Mouse (Mus musculus) kidney, adult 2 months (tissue): ENCODE data around the gene Kdf1. TPM values are rescaled to one million over a fixed set of nuclear protein-coding genes. Genes with fewer than 3 reads are reported as not detected.

Experiments
- DNase-seq: peaks from one replicate; pipeline ENCODE4 v3.0.0; 2021
- H3K27ac ChIP-seq: fragments of 200-500 bp; 2 replicates; pipeline ENCODE4 v1.5.1; 2012; ENCODE audit warnings: low read depth, low read length, control low read depth, inconsistent platforms; ENCODE audit not compliant: insufficient read depth
- H3K27me3 ChIP-seq: fragments of 200-500 bp; replicated peaks from 2 replicates; pipeline ENCODE4 v1.6.1; 2012; ENCODE audit warnings: mild to moderate bottlenecking, moderate library complexity, low read length, inconsistent platforms; ENCODE audit not compliant: control insufficient read depth, insufficient read depth
- H3K36me3 ChIP-seq: fragments of 200-500 bp; 2 replicates; pipeline ENCODE4 v1.6.1; 2012; ENCODE audit warnings: mild to moderate bottlenecking, moderate library complexity, low read length, inconsistent platforms; ENCODE audit not compliant: control insufficient read depth, insufficient read depth
- H3K4me1 ChIP-seq: fragments of 200-500 bp; 2 replicates; pipeline ENCODE4 v1.6.1; 2011; ENCODE audit warnings: low read length; ENCODE audit not compliant: control insufficient read depth, insufficient read depth
- H3K4me3 ChIP-seq: fragments of 200-500 bp; 2 replicates; pipeline ENCODE4 v1.5.1; 2011; ENCODE audit warnings: mild to moderate bottlenecking, low read depth, low read length, control low read depth; ENCODE audit not compliant: insufficient read depth
- CTCF ChIP-seq: fragments of 200-500 bp; conservative IDR thresholded peaks from 2 replicates; pipeline ENCODE4 v1.5.1; 2011; ENCODE audit warnings: low read depth, mild to moderate bottlenecking, control low read depth, low read length, moderate library complexity, mixed read lengths; ENCODE audit not compliant: insufficient read depth, insufficient read length
- POLR2A ChIP-seq: fragments of 200-500 bp; IDR thresholded peaks from one replicate; pipeline ENCODE4 v1.6.1; 2011; ENCODE audit warnings: low read depth, low read length, control low read depth
- WGBS: fragments of 180-500 bp; shearing (Covaris S2); methylation state at CpG from one replicate; pipeline ENCODE4 v1.1.7; 2018; 5-methylcytosine and 5-hydroxymethylcytosine counted together
- polyA plus RNA-seq: library from polyadenylated mRNA; depleted of rRNA; stranded (reverse); fragments of >200 nt; gene quantifications from 2 replicates; pipeline ENCODE4 v1.2.3, GENCODE M21; 2012

Gene Kdf1
- polyA plus RNA-seq, 1 experiment, result 39.7 TPM

DNA sequence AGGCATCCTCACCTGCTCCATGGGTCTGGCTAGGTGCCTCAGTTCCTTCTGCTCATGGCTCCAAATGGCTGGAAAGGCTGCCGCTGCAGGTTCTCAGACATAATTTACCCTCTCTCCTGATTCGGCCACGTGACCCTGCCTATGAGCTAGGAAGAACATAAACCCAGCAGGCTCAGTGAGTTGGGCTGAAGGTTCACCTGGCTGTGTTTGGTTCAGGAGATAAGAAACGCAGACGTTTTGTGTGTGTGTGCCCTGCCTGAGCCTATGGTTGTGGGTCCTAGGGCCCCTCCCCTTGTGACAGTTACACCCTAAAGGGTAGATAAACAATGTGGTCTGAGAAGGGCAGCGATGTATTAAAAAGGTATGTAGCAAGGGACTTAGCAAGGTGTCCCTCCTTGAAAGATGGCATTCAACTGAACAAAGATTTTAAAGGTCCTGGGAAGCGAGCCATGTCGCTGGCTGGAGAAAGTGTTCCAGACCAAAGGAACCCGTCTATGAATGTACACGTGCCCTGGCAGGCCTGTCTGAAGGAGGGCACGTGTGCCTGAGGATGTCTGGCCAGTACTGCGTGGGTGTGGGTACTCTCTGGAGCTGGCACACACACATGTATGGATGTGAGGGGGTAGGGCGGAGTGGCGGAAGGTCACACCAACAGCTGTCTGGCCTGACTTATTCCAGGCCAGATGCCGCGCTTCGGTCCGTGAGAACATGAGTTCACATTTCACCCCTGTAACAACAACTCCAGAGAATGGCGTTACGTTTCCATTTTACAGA is 30.0 kb upstream of the Kdf1 start:
- WGBS, result 66% methylated on average over 20 of the region's 20 CpGs
- TF ChIP-seq CTCF, result no peak
- TF ChIP-seq POLR2A, result no peak
- Histone ChIP-seq H3K27ac (peak overlapping the region; percentile 7), H3K27me3 (no peaks in the 10 kb centered on the region), H3K4me1 (peaks cover 6% of the 10 kb centered on the region; the same call in 1 of the 2 replicates), H3K4me3 (no peak overlapping the region), H3K36me3 (no peaks in the 10 kb centered on the region)
- DNase-seq, result peak; percentile 42

DNA sequence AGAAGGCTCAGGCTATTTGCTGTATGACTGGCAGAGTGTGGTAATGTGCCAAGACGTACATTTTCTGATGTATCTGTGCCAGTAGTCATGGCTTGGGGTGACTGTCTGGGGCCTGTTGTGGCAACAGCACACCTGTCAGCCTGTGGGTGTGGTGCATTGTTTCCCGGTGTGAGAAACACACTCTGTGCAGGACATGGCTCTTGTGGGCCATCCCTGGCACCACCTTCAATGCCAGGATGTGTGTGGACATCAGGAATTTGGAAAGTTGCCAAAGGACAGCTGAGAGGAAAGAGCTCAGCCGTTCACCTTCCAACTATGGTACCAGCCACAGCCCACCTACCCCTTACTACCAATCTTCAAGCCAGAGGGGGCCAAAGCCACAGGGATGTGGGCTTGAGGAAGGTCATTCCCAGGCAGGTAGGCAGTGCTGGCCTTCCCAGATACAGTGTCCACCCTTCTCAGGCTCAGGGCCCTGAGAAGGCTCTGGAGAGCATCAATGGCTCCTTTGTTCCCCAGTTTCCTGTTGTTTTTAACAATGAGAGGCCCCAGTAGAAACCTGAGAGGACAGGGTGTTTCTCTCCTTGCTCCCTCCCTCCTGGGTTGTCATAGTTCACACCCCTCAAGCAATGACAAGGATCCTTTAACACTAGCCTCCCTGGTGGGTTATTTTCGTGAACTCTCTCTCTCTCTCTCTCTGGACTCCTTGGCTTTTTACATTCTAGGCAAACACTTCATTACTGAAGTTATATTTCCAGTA is 29.1 kb upstream of the Kdf1 start:
- TF ChIP-seq POLR2A, result no peak
- no peak for TF ChIP-seq CTCF
- no peak for DNase-seq
- Histone ChIP-seq H3K36me3 (no peaks in the 10 kb centered on the region), H3K27ac (peak overlapping the region; percentile 7; the same call in 1 of the 2 replicates), H3K4me1 (peaks cover 6% of the 10 kb centered on the region; the same call in 1 of the 2 replicates), H3K4me3 (no peak overlapping the region), H3K27me3 (no peaks in the 10 kb centered on the region)
- WGBS, result 65% methylated on average over 4 of the region's 4 CpGs

DNA sequence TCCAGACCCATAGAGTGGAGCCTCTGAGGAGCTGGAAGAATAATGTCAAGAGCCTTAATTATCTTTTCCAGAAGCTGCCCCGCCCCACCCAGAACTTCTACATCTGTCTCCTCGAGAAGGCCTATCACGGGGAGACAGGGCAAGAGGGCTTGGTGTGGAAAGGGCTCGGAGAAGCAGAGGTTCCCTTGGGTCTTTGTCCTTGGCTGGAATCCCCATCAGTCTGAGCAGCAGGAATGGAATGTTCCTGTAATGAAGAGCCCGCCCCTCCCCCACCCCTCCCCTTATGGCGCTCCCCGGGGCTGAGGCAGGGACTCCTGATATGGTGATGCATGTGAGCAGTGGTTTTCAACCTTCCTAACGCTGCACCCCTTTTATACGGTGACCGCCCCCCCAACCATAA is 27.0 kb upstream of the Kdf1 start:
- H3K4me3 ChIP-seq, result no peak overlapping the region
- TF ChIP-seq CTCF (no peak), POLR2A (no peak)
- 41% methylated on average over 10 of the region's 10 CpGs for WGBS

DNA sequence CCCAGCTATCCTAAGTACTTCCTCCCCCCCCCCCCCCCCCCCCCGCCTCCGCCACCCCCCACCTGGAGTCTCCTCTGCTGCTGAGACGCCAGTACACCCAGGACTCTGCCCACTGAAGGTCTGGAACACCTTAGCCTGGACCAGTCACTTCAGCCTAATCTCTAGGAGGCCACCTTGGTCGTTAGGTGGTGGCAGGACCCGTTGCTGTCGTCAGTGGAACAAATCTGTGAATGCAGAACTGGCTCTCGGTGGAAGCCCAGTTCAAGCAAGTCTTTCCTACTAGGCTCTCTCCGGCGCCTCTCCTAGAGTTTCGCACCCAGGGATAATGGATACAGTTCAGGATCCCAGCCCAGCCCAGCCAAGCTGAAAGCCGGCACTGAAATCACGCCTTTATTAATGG is 24.9 kb upstream of the Kdf1 start:
- no peak for TF ChIP-seq POLR2A
- no peak for TF ChIP-seq CTCF
- peak; percentile 41 for DNase-seq
- H3K36me3 ChIP-seq, result no peaks in the 10 kb centered on the region
- no peaks in the 10 kb centered on the region; the same call in 1 of the 2 replicates for H3K27me3 ChIP-seq
- 10% methylated on average over 11 of the region's 12 CpGs for WGBS
- H3K4me1 ChIP-seq, result peaks cover 6% of the 10 kb centered on the region; the same call in 1 of the 2 replicates
- peak overlapping the region; percentile 44 for H3K4me3 ChIP-seq
- H3K27ac ChIP-seq, result peak overlapping the region; percentile 79

More for the DNA sequence above, 27.0 kb upstream of the Kdf1 start:
- Histone ChIP-seq H3K4me1 (peaks cover 6% of the 10 kb centered on the region; the same call in 1 of the 2 replicates), H3K36me3 (no peaks in the 10 kb centered on the region), H3K27me3 (no peaks in the 10 kb centered on the region), H3K27ac (no peak overlapping the region)
- DNase-seq, result peak; percentile 44

DNA sequence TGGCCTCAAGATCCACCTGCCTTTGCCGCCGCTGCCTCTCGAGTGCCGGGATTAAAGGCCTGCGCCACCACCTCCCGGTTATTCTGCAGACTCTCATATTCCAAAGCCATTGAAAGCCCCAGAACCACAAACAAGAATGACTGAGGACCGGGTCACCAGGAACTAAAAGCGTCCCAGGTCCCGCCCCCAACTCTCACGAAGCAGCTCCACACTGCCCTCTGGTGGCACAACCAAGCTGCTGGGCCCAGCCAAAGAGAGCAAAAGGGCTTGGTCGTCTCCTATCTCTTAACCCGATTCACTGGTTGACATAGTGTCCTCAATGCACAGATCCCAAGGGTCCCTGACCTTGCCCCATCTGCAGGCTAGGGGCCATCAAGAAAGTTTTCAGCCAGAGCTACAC is 24.3 kb upstream of the Kdf1 start:
- H3K27me3 ChIP-seq, result no peaks in the 10 kb centered on the region; the same call in 1 of the 2 replicates
- peaks cover 6% of the 10 kb centered on the region; the same call in 1 of the 2 replicates for H3K4me1 ChIP-seq
- TF ChIP-seq CTCF, result peak; percentile 87
- no peak for TF ChIP-seq POLR2A
- peak overlapping the region; percentile 79 for H3K27ac ChIP-seq
- peak; percentile 94 for DNase-seq
- H3K36me3 ChIP-seq, result no peaks in the 10 kb centered on the region
- H3K4me3 ChIP-seq, result peak overlapping the region; percentile 44
- under 1% methylated on average over 12 of the region's 12 CpGs for WGBS

DNA sequence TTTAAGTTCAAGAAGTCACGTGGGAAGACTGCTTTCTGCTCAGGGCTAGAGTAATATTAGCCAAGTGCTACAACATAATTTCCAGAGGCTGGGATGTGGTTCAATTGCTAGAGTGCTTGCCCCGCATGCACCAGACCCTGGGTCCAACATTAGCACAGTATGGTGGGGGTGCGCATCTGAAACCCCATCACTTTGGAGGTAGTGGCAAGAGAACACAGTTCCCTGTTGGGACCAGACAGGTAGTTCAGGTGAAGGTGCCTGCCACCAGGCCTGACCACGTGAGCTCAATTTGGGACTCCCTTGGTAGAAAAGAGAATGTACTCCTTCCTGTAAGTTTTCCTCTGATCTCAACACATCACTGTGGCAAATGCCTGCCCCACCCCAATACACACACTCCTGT is 23.9 kb upstream of the Kdf1 start:
- Histone ChIP-seq H3K4me3 (no peak overlapping the region), H3K4me1 (peaks cover 6% of the 10 kb centered on the region; the same call in 1 of the 2 replicates), H3K27me3 (no peaks in the 10 kb centered on the region; the same call in 1 of the 2 replicates), H3K36me3 (no peaks in the 10 kb centered on the region), H3K27ac (no peak overlapping the region)
- WGBS, result 57% methylated on average over 4 of the region's 4 CpGs
- no peak for DNase-seq
- TF ChIP-seq POLR2A (no peak), CTCF (no peak)

DNA sequence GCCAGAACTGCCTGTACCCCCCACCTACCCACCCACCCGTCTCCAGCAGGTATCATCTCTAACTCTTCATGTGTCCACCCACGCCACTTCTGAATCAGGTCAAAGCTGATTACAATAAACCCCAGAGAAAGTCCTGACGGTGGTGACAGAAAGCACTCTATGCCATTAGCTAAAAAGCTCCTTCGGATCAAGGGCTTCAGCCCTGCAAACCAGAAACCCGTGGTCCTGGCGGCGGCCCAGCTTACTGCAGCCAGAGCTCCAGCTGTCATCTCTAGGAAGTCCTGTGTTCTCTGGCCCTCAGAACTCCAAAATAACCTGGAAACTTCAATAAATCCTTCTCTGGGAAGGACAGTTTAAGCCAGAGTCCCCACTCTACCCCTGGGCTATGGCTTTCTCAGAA is 23.1 kb upstream of the Kdf1 start:
- WGBS, result 55% methylated on average over 7 of the region's 7 CpGs
- Histone ChIP-seq H3K27ac (no peak overlapping the region), H3K4me1 (peaks cover 6% of the 10 kb centered on the region; the same call in 1 of the 2 replicates), H3K36me3 (no peaks in the 10 kb centered on the region), H3K27me3 (no peaks in the 10 kb centered on the region; the same call in 1 of the 2 replicates), H3K4me3 (no peak overlapping the region)
- TF ChIP-seq POLR2A (no peak), CTCF (no peak)
- peak; percentile 57 for DNase-seq
